Mouse (Mus musculus) liver, postnatal 0 days (tissue): ENCODE measurements around the gene Zfand5. TPM values are rescaled to one million over a fixed set of nuclear protein-coding genes. Genes with fewer than 3 reads are reported as not detected.
"Not testable (repeated sequence)": the region's sequence is repeated elsewhere in the genome, so short reads cannot be mapped to it uniquely, and the experiment has no call there.

Experiments used
- ATAC-seq: fragments of 200-750 bp; cut with Nextera tagmentation; 2 replicates; pipeline ENCODE4 v1.8.0; 2017; ENCODE audit warnings: mild to moderate bottlenecking, moderate library complexity
- DNase-seq: peaks from one replicate; pipeline ENCODE4 v3.0.0-alpha.2; 2016
- H3K27ac ChIP-seq: fragments of 300-500 bp; sonication (generic); 2 replicates; pipeline ENCODE4 v1.5.1; 2014; ENCODE audit warnings: antibody characterized with exemption, moderate library complexity, mild to moderate bottlenecking, low read depth
- H3K27me3 ChIP-seq: fragments of 300-500 bp; sonication (generic); 2 replicates; pipeline ENCODE4 v1.6.1; 2014; ENCODE audit warnings: low read length, control low read depth, mixed read lengths; ENCODE audit not compliant: insufficient read depth
- H3K36me3 ChIP-seq: fragments of 300-500 bp; sonication (generic); replicated peaks from 2 replicates; pipeline ENCODE4 v1.6.1; 2014; ENCODE audit warnings: mild to moderate bottlenecking, control low read depth, low read length, moderate library complexity, mixed read lengths; ENCODE audit not compliant: insufficient read depth
- H3K4me1 ChIP-seq: fragments of 300-500 bp; sonication (generic); 2 replicates; pipeline ENCODE4 v1.6.1; 2014; ENCODE audit warnings: antibody characterized with exemption, mild to moderate bottlenecking, control low read depth; ENCODE audit not compliant: insufficient read depth
- H3K4me2 ChIP-seq: fragments of 300-500 bp; sonication (generic); 2 replicates; pipeline ENCODE4 v1.6.1; 2014; ENCODE audit warnings: low read depth, mild to moderate bottlenecking, low read length, moderate library complexity, mixed read lengths
- H3K4me3 ChIP-seq: fragments of 300-500 bp; sonication (generic); 2 replicates; pipeline ENCODE4 v1.5.1; 2014; ENCODE audit warnings: low read depth, low read length
- H3K9ac ChIP-seq: fragments of 300-500 bp; sonication (generic); replicated peaks from 2 replicates; pipeline ENCODE4 v1.6.1; 2014; ENCODE audit warnings: mild to moderate bottlenecking, moderate library complexity
- H3K9me3 ChIP-seq: fragments of 300-500 bp; sonication (generic); 2 replicates; pipeline ENCODE4 v1.6.1; 2016; ENCODE audit warnings: mild to moderate bottlenecking, control low read depth, low read length, mixed read lengths
- CTCF ChIP-seq: sonication (generic); IDR thresholded peaks from 2 replicates; pipeline ENCODE4 v1.5.1; 2016; ENCODE audit warnings: antibody characterized with exemption, low read depth
- EP300 ChIP-seq: IDR thresholded peaks from 2 replicates; pipeline ENCODE4 v1.6.1; 2016; ENCODE audit warnings: antibody characterized with exemption, low read depth, mild to moderate bottlenecking
- WGBS: fragments of 180-500 bp; shearing (Covaris S2); extraction: QIAGEN DNeasy Blood & Tissue Kit; methylation state at CpG from one replicate; pipeline ENCODE4 v1.1.7; 2014; ENCODE audit not compliant: insufficient replicate concordance; 5-methylcytosine and 5-hydroxymethylcytosine counted together
- polyA plus RNA-seq: library from polyadenylated mRNA; unstranded; fragments of >200 nt; fragmentation: Nextera tagmentation; extraction: Ambion mirVana; gene quantifications from 2 replicates; pipeline ENCODE4 v1.2.1, GENCODE M21; 2015

The Zfand5 gene
- polyA plus RNA-seq, 1 experiment from 2014 or later = 45.0 TPM

DNA sequence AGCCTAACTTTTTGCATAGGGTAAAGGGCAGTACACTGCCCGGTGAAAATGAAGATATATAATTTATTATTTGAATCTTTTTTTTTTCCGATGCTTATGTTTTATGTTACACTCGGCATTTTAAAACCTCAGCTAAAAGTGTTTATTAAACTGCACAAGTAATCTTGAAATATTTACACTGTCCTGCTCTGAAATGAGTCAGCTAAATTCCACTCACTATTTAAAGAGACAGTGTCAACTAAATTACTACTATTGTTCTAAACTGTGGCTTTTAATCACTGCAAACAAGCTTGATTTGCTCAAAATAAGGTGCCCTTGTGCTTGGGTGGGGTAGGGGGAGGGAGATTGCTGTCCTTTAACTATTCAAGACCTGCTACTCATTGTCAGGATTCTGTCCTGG, 2.6 kb downstream of the Zfand5 start:
- peak overlapping the region; percentile 88 for H3K4me3 ChIP-seq
- H3K9me3 ChIP-seq = no peaks in the 10 kb centered on the region
- WGBS = 10% methylated on average over 3 of the region's 3 CpGs
- DNase-seq (no peak), ATAC-seq (no peak)
- H3K36me3 ChIP-seq = peaks cover 28% of the 10 kb centered on the region
- H3K4me2 ChIP-seq = peak overlapping the region; percentile 75
- H3K27me3 ChIP-seq = no peaks in the 10 kb centered on the region
- H3K9ac ChIP-seq = peak overlapping the region; percentile 96
- peaks cover 11% of the 10 kb centered on the region; the same call in 1 of the 2 replicates for H3K4me1 ChIP-seq
- peak overlapping the region; percentile 75 for H3K27ac ChIP-seq
- TF ChIP-seq CTCF (no peak), EP300 (no peak)

DNA sequence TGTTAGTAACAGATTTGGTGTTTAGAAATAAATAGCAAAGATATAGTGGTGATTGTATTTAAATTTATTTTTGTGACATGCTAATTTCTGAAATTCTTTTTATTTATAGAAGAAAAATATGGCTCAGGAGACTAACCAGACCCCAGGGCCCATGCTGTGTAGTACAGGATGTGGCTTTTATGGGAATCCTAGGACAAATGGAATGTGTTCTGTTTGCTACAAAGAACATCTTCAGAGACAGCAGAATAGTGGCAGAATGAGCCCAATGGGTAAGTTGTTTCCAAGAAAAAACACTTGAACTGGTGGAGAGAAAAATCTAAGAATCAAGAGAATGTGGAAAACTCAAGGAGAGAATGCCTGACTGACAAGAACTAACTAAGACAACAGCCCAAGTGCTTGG, 4.2 kb downstream of the Zfand5 start:
- no peaks in the 10 kb centered on the region for H3K9me3 ChIP-seq
- ATAC-seq = no peak
- no peak overlapping the region for H3K9ac ChIP-seq
- H3K27me3 ChIP-seq = no peaks in the 10 kb centered on the region
- no peak overlapping the region for H3K27ac ChIP-seq
- no peak for TF ChIP-seq EP300
- TF ChIP-seq CTCF = no peak
- no peak overlapping the region for H3K4me3 ChIP-seq
- no peak for DNase-seq
- peaks cover 9% of the 10 kb centered on the region; the same call in 1 of the 2 replicates for H3K4me1 ChIP-seq
- H3K36me3 ChIP-seq = peaks cover 35% of the 10 kb centered on the region
- H3K4me2 ChIP-seq = no peak overlapping the region

DNA sequence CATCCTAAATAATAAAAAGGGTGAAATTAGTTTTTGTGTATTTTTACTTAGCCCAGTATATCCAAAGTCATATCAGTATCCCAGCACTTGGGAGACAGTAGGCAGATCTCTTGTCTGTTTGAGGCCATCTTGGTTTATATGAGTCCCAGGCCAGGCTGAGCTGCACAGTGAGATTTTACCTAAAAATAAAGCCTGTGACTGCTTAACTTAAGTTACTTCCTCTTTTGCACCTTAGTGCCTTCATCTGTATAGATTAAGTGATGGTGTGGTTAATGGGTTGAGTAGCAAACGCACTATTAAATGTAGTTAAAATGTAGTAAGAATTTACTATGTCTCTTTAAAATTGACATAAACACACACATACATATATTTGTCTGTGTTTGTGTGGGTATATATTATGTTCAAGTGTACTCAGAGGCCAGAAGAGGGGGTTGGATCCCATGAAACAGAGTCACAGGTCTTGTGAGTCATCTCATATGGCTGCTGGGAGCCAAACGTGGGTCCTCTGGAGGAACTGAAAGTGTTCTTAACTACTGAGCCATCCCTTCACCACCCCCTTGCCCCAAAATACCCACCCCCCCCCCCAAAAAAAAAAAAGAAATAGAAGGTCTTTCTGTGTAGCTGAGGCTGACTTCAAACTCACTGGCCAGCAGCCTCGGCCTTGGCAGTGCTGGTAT, 14.5 kb downstream of the Zfand5 start:
- Histone ChIP-seq H3K36me3 (peaks cover 13% of the 10 kb centered on the region), H3K4me1 (no peaks in the 10 kb centered on the region), H3K9me3 (no peaks in the 10 kb centered on the region), H3K4me3 (no peak overlapping the region), H3K27ac (no peak overlapping the region), H3K9ac (no peak overlapping the region), H3K27me3 (no peaks in the 10 kb centered on the region), H3K4me2 (no peak overlapping the region)
- no peak for TF ChIP-seq EP300
- no peak for TF ChIP-seq CTCF
- DNase-seq = no peak
- 62% methylated on average over 3 of the region's 3 CpGs for WGBS
- no peak for ATAC-seq

DNA sequence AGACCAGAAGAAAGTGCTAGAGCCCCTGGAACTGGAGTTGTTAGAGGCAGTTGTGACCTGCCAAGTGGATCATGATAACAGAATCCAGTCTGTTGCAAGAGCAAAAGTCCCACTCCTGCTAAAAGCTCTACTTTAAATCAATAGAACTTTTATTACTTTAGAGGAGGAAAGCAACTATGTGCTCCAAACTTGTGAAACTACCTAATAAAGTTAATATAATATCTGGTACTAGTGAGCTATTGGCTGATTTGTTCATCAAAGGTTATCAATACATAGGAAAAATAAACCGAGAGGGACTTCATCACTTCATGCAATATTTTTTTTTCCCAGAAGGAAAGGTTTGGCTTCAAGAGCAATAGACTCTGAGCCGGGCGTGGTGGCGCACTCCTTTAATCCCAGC, 25.3 kb downstream of the Zfand5 start:
- Histone ChIP-seq H3K4me3 (no peak overlapping the region), H3K4me2 (no peak overlapping the region), H3K9me3 (no peaks in the 10 kb centered on the region), H3K27me3 (no peaks in the 10 kb centered on the region), H3K4me1 (0 out of 2 replicates have a peak, but pooled peaks cover 2% of the 10 kb centered on the region), H3K36me3 (no peaks in the 10 kb centered on the region), H3K27ac (no peak overlapping the region), H3K9ac (no peak overlapping the region)
- DNase-seq = no peak
- no peak for ATAC-seq
- TF ChIP-seq CTCF (no peak), EP300 (no peak)
- WGBS = 86% methylated on average over 4 of the region's 4 CpGs

DNA sequence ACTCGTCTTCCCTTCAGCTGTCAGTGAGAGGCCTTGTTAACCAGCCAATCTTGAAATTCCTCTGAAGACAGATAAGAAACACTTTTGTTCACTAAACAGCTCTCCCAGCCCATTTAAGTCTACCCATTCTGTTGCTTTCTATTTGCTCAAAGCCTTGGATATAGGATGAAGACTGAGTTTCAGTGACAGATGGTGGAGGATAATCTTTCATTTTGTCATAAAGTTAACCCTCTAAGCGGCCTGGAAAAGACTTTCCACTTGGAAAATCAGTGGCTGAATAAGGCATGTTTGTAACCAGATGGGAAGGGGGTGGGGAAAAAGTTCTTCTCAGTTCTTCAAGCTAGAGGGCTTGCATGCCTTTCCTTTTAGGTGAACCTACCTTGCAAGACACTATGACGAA, 29.7 kb downstream of the Zfand5 start:
- Histone ChIP-seq H3K4me2 (no peak overlapping the region), H3K9ac (no peak overlapping the region), H3K9me3 (no peaks in the 10 kb centered on the region), H3K27me3 (no peaks in the 10 kb centered on the region), H3K36me3 (no peaks in the 10 kb centered on the region), H3K27ac (no peak overlapping the region), H3K4me1 (0 out of 2 replicates have a peak, but pooled peaks cover 2% of the 10 kb centered on the region), H3K4me3 (no peak overlapping the region)
- 63% methylated on average over 3 of the region's 3 CpGs for WGBS
- TF ChIP-seq EP300 = no peak
- TF ChIP-seq CTCF = no peak
- ATAC-seq (no peak), DNase-seq (no peak)

DNA sequence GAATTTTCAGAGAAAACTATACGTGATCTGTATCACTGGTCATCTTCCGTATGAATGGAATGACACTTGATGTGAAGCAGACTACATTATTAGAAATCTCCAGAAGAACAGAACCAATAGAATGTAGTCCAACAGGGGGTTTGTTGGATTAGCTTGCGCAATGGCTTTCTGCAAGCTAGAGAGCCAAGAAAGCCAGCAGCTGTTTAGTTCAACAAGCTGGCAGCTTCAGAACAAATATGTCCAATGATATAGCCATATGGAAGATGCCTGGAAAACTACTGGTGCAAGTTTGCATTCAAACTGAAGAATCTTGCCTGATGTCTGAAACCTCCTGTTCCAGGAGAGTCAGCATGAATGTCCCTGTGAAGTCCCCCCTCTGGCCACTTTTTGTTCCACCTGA, 35.7 kb downstream of the Zfand5 start:
- Histone ChIP-seq H3K4me1 (no peaks in the 10 kb centered on the region), H3K36me3 (no peaks in the 10 kb centered on the region), H3K4me3 (no peak overlapping the region), H3K4me2 (no peak overlapping the region), H3K27ac (no peak overlapping the region), H3K9me3 (no peaks in the 10 kb centered on the region), H3K27me3 (no peaks in the 10 kb centered on the region), H3K9ac (no peak overlapping the region)
- DNase-seq (no peak), ATAC-seq (no peak)
- WGBS = 89% methylated on average over 3 of the region's 3 CpGs
- TF ChIP-seq EP300 = no peak
- no peak for TF ChIP-seq CTCF

DNA sequence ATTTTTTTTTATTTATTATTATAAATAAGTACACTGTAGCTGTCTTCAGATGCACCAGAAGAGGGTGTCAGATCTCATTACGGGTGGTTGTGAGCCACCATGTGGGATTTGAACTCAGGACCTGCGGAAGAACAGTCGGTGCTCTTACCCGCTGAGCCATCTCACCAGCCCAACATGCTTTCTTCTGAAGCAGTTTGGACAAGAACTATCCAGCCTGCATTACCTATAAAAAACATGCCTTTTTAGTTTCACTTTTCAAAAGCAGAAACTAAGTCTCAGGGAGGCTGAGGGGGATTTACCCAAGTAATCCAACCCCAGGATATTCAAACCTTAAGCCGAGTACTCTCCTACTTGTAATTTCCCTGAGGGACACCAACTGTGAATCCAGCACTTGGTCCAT, 38.3 kb downstream of the Zfand5 start:
- H3K27ac ChIP-seq, H3K4me3 ChIP-seq, H3K9ac ChIP-seq, H3K9me3 ChIP-seq, ATAC-seq, DNase-seq, H3K27me3 ChIP-seq, H3K36me3 ChIP-seq, H3K4me1 ChIP-seq, H3K4me2 ChIP-seq: not testable (repeated sequence)
- WGBS = 90% methylated on average over 5 of the region's 5 CpGs
